Mouse (Mus musculus) hematopoietic stem cell, adult 5-6 weeks (primary cell): ENCODE results near the gene Sspo. TPM values are rescaled to one million over a fixed set of nuclear protein-coding genes. Genes with fewer than 3 reads are reported as not detected.

Source experiments
- ATAC-seq, 2 experiments: fragments of 125-278 bp in 1 of 2; replicated peaks in 1 of 2; 2 replicates each; pipeline ENCODE4 v1.8.0; 2016 to 2017; ENCODE audit warnings: inconsistent platforms in 2 of 2, mild to moderate bottlenecking in 2 of 2, moderate number of reproducible peaks in 2 of 2, low read depth in 1 of 2, moderate TSS enrichment in 1 of 2; ENCODE audit not compliant: low FRiP score in 2 of 2, poor library complexity in 2 of 2, severe bottlenecking in 2 of 2, insufficient read depth in 1 of 2, low TSS enrichment in 1 of 2
- total RNA-seq: library from RNA; stranded (forward); fragments of 172-1452, 232-1000 nt; gene quantifications from 2 replicates; pipeline ENCODE4 v1.2.3, GENCODE M21; 2017

The Sspo gene
- total RNA-seq, 1 experiment from 2014 or later: not detected

GRCm38 (mm10) chr6:48432893-48433816 lies 14.9 kb upstream of the Sspo start:
- ATAC-seq: peak; percentile 24 to 80; a peak in 2 of 4 replicates

DNA sequence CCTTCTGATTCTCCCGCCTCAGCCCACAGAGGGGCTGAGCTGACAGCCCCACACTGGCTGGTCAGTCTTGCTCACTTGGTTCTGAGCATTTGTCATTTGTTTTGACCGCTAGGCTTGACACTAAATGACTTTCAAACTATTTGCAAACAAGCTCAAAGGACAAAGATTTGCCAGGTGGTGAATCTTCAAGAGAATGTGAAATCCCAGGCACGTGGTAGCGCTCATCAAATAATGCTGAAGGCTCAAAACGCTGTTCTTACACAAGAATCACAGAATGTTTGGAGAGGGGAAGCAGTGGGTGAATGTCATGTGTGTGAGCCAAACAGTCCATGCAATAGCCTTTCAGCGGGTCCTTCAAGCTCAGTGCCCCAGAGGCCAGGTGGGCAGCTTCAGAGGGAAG lies 13.4 kb upstream of the Sspo start:
- no peak for ATAC-seq

- ATAC-seq: no peak
Measured at GRCm38 (mm10) chr6:48435111-48435510, 12.9 kb upstream of the Sspo start.

GRCm38 (mm10) chr6:48435706-48436349 lies 12.2 kb upstream of the Sspo start:
- ATAC-seq: no peak

DNA sequence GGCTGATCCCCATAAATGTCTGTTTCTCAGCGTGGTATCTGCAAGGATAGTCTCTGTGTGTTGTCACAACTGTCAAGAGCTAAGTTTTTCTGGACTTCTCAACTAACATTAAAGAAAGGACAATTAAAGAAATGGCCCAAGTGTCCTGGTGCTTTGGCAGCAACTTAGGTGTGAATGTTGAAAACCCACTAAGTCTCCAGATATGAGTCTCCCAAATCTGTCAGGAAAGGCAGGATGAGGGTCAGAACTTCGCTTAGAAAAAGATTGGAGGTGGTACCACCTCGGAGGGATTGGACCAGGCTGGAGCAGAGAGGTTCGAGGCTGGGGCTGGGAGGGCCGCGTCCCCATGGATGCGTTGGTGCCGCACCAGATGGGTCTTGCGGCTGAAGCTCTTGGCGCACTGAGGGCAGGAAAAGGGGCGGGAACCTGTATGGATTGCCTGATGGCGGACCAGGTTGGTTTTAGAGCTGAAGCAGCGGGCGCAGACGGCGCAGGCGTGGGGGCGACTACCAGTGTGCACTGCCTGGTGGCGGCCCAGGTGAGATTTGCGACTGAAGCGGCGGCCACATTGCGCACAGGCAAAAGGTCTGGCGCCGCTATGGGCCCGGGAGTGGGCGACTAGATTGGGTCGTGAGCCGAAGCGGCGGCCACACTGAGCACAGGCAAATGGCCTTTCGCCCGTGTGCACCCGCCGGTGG lies 10.2 kb upstream of the Sspo start:
- no peak for ATAC-seq

GRCm38 (mm10) chr6:48438475-48439125 lies 9.4 kb upstream of the Sspo start:
- no peak for ATAC-seq

GRCm38 (mm10) chr6:48439654-48440053 lies 8.4 kb upstream of the Sspo start:
- no peak for ATAC-seq

- ATAC-seq: no peak
Measured at GRCm38 (mm10) chr6:48440306-48441014, 7.6 kb upstream of the Sspo start.

DNA sequence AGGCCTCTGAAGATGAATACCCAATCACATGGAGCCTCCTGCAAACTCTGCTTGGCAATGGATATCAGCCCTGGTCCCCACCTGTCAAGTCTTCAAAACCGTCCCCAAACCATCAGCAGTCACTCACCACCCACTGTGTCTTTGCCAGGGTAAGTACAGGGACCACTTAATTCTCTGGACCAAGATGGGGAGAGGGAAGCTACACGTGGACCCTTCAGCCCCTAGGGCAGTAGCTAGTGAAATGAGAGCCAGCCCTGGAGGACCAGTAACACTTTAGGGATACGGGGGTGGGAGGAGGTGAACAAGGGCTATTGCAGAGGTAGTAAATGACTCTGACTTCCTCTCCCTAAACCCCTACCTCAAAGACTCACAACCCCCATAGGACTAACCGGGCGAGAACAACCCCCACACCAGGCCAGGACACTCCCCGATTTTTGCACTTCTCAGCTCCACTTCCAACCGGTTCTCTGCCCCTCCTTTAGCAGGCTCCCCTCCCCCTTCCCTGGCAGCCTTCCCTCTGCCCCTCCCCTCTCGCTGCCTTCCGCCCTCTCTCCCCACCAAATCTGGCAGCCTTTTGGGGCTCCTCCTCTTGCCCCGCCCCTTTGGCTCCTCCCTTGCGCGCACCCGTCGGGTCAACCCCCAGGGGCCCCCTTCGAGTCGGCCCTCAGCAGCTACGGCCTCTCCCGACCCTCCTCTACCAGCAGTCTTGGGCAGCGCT lies 4.3 kb upstream of the Sspo start:
- ATAC-seq: peak; percentile 82 to 87

- peak; percentile 23; a peak in 2 of 4 replicates for ATAC-seq
Measured at GRCm38 (mm10) chr6:48444310-48445180, 3.5 kb upstream of the Sspo start.

DNA sequence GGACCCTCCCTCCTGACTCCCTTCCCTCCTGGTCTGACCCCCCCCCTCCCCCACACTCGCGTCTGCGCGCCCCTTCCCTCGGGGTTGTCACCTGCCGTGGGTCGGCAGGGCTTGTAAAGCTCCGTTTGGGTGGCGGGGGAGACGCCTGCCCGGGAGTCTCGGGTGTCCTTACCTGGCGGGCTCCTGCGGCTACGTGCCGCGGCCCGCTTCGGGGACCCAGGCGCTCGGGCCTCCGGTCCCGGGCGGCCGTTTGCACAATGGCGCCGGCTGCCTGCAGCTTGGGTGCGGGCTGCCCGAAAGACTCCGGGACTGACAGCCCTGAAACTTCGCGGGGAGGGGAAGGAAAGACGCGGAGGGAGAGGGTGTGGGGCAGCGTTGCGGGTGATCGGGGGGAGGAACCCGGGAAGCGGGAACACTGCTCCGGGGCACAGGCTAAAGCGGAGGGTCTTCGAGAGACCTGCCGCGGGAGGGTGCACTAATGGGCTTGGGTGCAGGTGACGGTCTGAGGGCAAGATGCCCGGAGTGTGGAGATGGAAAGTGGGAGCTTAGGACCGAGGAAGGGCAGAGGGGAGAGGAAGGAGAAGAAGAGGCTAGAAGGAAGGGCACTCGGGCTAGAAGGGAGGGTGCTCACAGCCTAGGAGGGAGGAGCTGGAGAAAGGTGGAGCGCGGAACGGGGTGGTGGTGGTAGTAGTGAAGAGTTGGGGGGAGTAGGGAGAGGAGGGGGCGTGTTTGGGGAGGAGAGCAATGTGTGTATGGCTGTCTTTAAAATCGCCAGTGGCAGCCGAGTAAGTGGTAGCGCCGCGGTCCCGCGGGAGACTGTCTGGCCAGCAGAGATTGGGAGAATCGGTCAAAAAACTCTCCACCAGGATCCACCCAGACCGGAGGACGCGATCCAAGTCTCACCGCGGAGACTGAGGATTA lies 2.6 kb upstream of the Sspo start, which contains the start of gene Zfp467:
Zfp467 (minus strand) TSS at position 645 of the 921 bp plus-strand sequence.
- no peak for ATAC-seq

DNA sequence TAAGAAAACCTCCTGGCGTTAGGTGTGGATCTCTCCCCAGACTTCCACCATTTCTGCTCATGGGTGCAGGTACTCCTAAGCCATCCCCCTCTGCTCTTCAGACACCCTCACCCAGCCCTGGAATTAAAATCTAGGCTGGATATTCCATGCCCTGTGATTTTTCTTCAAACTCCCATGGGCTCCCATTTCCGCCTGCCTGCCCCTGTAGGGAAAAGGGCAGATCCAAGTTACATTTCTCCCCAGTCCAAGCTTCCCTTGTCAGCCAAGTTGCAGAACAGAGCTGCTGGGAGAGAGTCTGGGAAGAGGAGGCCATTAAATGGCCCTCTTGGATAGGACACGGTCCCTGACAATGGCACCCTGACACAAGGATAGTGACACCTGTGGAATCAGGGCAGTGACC lies 1.8 kb upstream of the Sspo start:
- no peak for ATAC-seq

DNA sequence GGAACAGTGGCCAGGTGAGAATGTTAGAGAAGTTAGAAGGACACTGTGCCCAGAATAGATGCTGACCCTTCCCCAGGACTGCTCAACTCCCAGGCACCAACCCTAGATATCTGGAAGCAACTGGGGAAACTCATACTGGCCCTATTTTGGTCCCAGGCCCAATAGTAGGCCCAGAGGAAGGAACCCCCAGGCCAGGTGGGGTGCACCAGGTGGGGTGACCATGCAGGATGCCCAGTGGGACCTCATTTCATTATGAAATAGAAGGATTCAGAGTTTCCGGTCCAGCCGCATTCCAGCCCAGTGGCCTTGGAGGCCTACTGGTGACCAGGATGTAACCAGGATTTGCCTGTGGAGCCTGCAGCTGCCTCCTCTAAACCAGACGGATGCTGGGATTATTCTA lies 1.1 kb upstream of the Sspo start:
- ATAC-seq: no peak

DNA sequence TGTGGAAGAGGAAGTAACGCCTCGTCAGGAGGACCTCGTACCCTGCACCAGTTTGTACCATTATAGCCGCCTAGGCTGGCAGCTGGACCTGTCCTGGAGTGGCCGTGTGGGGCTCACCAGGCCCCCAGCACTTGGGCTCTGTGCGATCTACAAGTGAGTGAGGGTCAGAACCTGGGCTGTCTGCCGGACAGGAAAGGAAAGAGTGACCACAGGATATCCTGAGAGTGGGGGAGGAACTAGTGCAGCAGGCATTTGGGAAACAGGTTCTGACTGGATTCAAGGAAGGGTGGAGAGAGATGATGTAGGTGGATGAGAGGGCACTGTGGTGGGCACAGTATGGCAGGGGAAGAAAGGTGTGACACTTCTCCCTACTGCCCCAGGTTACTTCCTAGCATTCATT lies 498 bp downstream of the Sspo start:
- no peak for ATAC-seq

GRCm38 (mm10) chr6:48452151-48452550 lies 4.1 kb downstream of the Sspo start:
- no peak for ATAC-seq
